Mouse (Mus musculus): ENCODE data around the gene Cenpf. TPM values are rescaled to one million over a fixed set of nuclear protein-coding genes. Genes with fewer than 3 reads are reported as not detected.

Gene Cenpf
- polyA plus RNA-seq (2017; shearing (Covaris generic)): 10 to 100 TPM; 13.6 to 14.4 TPM

DNA sequence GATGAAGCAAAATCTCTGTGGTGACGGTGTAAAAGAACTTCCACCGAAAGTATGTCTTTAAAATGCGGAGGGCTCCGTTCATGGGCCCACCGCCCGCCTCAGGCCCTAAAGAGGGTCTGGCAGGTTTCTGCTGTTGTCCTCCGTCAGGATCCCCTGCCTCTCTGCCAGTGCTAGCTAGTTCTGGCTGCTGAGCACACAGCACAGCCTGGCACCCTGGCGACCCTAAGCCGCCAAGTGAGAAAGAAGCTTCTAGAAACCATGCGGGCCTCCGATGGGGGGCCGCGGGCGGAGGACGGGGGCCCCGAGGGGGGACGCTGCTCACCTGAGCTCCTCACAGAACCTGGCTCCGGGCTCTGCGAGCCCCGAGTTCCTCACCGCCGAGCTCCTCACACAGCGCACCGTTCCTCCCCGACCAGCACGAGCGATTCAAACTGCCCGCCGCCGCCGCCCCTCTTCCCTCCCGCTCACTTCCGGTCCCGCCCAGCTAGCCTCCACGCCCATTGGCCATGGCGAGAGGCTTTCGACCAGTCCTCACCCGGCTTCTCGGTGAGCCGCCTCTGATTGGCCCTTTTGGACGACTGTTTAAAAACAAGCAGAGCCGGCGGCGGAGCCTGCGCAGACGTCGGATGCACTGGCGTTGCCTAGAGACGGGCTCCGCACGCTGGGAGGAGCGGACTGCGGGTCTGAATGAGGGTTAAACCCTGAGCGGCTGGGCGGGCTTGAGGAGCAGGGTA, at the start of gene Cenpf:
Gene Cenpf, minus strand, starts transcription at position 433 of the 734 bp plus-strand sequence.
- ATAC-seq: peak; percentile 100

DNA sequence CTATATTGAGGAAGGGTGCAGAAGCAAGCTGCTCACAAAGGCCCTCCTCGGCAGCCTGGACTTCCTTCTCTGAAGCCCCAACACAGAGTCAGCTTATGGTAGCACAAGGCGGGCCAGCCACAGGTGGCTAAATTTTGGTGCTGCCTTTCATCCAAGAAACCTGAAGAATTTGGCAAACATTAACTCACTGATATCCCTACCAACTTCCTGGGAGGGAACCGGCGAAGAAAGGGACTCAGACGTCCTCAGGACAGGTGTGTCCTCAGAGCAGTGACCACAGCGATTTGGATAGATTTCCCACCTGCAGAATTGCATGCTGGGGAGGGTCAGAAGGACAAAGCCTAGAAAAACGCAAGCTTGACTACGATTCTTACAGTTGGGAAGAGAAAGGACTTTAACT, 44.3 kb upstream of the Cenpf start:
- ATAC-seq: no peak

DNA sequence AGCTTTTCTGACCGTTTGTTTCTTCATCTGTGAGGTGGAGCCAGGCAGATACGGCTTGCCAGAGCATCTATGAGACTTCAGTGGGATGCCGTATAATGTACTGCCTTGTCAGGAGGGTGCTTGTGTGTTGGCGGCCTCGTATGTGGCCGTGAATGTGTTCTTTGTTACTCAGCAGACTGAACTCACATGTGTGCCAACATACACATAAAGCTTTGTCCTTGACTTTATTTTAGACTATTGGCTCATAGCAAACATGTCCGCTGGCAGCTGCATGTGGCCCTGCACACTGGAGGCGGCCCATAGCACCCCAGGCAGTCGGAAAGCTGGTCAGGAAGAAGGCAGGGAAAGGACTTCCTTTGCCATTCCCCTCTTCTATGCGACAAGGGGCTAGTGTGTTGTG, 43.8 kb upstream of the Cenpf start:
- ATAC-seq: no peak

DNA sequence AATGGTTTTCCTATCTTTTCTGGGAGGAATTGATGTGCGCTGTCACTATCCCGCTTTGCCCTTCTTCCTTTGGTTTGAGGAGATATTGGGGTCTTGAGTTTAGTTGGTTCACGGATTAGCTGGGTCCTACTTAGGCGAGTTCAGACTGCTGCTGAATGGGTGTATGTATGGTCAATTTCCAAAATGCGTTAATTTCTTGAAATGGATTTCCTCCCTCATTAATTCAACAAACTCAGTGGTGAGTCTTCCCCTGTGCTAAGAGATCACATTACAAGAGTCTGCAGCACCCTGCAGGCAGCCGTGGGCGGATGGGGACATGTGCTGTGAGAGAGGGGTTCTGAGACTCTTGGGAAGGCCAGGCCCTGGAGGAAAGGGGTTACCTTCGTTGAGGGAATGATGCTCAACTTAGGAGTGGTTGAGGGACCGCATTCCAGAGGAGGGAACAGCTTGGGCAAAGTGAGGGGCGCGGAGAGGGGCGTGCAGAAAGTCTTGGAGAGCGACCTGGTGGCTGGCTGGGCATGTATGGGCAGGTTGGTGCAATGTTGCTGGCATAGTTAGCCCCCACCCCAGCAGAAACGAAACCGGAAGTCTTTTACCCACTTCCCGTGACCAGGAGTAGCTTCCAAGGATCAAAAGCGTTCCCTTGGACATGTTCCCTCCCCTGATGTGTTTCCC, 41.4 kb upstream of the Cenpf start:
- no peak for ATAC-seq

DNA sequence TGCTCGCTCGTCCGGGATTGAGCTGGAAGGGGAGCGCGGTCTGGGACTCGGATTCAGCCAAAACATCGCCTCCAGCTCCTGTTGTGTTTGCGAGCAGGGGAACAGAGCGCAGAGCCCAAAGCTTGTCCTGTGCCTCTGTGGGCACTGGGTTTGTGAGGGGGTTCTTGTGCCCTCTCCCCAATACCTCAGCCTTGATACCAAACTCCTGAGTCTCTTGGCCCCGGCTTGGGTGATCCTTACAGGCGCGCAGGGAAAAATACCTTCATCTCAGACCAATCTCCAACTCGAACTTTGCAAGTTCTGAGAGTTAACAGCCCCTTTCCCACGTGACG, 40.9 kb upstream of the Cenpf start:
- ATAC-seq: no peak

DNA sequence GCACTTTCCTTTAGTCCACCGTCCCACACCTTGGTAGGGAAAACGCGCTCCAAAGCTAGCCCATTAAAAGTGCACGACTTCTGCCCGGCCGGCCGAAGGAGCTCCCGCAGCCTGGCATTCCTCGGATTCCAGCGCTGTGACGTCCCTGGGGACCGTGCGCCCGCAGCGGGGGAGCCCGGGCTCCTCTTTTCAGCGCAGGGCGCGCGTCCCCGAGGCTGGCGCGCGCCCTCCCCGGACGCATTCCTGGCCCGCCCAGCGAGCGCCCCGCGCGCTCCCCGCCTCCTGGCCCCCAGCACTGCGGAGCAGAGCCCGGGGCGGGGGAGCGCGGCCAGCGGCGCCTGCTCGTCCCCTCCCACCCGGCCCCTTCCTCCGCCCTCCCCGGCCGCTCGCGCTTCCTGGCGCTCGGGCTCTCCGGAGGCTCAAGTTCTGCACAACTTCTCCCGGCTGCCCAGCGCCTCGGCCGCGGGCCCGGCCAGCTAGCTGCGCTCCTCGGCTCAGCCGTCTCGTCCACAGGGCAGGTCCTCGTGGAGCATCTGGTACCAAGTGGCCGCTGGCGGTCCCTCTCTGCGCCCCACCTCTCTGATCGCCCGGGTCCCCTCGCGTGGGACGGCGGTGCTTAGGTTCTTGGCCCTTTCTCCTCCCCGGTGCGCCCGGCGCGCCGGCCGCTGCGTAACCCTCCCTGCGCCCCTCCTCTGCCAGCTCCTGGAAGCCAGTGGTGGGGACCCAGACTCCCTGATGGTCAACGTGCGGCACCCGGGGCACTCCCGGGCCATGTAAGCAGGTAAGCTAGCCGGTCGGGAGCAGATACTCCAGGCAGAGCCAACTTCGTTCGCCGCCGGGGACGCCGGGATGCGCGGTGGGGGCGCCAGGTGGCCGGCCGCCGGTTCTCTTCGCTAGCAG, 40.2 kb upstream of the Cenpf start, which contains the start of gene Ptpn14:
Gene Ptpn14, plus strand, starts transcription at position 385 of the 900 bp plus-strand sequence.
- ATAC-seq: no peak

DNA sequence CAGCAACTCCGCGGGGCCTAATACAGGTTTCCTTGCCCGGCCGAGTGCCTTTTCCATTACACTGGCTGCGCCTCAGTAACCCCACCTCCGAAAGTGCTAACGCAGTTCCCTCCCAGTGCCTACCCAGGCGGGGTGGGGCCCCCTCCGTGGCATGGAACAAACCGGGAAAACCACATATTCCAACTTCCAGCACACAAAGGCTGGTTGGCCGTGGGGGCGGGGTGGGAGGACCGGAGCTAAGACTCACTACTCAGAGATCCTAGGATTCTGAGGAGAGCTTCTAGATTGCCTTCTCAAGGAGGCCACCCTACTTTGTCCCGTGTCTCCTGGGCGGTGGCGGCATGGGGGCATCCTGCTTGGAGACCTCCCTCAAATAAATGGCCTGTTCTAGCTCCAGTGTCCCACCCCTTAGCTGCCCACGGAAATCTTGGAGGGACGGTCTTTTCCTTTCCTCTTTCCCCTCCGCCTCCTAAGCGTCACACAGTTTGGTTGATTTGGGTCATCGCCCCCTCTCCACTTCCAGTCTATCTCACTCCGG, 39.5 kb upstream of the Cenpf start:
- no peak for ATAC-seq

DNA sequence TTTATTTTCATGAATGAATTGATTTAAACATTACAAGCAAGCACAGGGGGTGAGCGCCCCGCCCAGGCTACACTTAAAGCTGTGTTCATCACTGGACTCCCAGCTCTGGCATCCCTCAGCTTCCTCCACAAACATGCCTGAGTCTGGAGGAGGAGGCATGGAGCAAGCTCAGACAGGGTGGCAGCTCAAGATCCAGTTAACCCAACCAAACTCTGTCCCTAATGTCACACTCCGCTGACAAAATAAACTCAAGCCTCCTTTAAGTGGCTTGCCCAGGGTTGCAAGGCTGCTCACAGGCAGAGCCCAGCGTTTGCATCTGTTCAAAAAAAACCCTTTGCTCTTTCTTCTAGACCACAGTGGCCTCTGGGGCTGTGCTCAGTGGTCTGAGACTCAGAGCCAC, 38.2 kb upstream of the Cenpf start:
- no peak for ATAC-seq

DNA sequence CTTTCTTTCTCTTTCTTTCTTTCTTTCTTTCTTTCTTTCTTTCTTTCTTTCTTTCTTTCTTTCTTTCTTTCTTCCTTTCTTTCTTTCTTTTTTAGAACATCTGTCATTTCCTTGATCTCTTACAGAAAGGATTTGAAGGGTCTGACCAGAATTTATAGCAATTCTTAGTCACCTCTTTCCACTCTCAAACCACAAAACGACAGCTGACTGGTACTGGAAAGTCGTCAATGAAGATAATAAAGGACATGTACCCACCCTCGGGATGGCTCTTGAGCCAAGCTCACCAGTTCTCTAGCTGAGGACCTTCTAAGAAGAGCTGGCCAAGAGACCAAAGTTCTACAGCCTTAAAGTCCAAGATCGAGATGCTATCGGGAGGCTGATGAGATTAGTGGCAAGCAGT, 30.7 kb upstream of the Cenpf start:
- ATAC-seq: no peak

DNA sequence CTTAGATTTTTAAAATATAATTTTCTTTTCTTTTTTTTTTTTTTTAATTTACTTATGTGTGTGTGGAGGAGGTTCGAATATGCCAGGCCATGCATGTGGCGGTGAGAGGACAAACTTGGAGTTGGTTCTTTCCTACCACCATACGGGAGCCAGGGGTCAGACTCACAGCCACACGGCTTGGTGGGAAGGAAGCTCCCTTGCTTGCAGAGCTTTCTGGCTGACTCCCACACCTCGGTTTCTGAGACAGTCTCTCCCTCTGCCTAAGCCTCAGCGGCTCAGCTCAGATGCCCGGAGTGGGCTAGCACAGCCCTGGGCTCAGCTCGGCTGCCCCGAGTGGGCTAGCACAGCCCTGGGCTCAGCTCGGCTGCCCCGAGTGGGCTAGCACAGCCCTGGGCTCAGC, 29.7 kb upstream of the Cenpf start:
- ATAC-seq: no peak

DNA sequence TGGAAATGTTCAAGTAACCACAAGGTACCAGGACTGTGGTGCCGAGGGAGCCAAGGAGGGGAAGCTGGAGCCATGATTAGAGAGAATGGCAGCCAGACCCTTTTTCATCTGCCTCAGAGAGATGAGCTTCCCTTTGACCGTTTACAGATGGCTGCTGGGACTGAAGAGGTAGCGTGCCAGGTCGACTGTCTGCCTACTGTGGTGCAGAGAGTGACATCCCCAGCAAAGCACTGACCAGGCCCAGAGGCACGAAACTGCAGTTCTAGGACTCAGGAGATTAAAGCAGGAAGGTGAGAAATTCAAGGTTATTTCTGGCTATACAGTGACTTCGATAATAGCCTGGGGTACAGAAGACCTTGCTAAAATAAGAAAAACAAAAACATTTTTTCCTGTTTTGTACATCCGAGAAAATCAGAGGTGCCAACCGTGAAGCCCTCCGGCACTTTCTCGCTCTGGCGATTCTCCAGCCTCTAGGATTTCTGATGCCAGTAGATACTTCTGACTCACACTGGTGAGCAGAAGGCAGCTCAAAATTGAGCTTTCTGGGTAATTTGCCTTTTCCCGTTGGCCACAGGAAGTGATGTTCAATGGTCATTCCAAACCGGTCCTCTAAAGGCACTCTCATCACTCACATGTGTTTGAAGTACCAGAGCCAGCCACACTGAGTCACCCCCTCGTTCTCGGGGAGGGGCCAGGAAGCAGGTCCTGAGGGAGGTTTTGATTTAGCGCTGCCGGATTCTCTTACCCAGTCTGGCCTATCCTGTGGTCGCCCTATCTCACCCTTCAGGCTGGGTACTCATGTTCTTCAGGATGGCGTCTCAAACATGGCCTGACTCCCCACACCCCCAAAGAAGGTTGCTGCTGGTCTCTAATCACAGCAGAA, 28.3 kb upstream of the Cenpf start:
- ATAC-seq: no peak

DNA sequence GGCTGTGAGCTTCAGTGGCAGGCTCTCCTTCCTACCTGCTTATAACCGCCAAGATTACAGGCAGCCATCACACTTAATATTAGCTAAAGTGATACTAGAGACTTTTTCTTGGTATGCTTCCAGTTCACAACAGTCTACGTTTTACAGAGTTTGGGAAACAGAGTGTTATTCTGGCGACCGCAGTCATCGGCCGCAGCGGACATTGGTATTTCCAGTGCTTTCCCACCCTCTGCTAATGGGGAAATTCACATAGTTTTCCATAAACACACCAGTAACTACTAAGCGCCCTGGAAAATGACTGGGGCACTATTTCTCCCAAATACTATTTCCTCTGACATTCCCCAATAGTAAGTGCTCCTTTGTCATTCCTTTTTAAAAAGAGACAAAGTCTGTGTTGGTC, 21.1 kb upstream of the Cenpf start:
- ATAC-seq: no peak

DNA sequence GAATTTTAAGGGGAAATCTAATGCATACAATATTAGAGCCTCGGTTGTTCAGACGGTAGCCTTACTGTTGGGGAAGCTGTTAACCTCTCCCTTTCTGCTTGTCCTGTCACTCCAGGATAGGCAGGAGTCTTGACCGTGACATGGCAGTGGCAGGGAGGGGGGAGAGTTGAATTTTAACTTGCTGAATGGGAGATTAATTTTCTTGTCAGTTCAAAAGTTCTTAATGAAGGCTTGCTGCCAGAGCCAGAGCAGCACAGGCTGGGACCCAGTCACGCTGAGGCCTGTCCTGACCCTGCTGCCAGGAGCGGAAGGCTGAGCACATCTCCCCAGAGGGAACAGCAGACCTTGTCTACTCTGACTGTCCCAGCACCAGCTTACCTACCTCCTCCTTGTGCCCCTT, 19.5 kb upstream of the Cenpf start:
- no peak for ATAC-seq

DNA sequence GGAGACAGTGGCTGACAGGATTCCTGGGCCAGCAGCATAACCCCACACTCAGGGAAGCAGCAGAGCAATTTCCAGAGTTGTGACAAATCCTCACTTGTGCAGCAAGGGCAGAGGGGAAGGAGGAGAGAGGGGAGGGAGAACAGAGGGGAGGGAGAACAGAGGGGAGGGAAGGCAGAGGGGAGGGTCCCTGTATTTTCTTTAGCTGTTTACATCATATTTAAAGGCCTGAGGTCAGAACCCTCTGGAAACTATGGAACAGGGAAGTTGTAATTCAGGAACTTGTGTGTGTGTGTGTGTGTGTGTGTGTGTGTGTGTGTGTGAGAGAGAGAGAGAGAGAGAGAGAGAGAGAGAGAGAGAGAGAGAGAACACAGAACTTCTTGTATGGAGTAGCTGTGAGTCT, 19.1 kb upstream of the Cenpf start:
- no peak for ATAC-seq

DNA sequence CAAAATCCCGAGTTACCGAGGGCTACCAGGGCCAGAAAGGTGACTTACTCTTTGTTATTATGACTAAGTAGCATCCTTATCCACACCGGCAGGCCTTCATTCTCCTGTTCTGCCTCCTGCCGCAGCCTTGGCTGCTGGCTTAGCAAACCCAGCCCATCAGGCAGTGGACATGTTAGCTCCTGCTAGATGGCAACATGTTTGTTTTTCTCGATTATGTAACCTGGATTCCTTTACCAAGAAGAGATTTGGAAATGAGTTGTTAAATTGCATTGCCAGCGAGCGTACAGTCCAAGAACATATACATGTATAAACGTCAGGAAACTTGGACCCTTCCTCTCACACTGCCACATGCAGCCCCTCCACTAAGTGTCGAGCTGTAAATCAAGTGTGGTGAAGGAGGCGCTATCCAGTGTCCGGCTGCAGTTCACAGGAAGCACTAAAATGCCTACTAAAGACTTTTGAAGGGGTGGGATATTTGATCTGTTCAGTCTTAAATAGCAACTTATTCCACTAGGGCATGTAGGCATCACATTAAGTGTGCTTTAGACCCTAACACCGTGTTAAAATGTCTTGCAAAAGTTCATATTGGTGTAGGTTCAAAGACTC, 18.3 kb upstream of the Cenpf start:
- no peak for ATAC-seq

DNA sequence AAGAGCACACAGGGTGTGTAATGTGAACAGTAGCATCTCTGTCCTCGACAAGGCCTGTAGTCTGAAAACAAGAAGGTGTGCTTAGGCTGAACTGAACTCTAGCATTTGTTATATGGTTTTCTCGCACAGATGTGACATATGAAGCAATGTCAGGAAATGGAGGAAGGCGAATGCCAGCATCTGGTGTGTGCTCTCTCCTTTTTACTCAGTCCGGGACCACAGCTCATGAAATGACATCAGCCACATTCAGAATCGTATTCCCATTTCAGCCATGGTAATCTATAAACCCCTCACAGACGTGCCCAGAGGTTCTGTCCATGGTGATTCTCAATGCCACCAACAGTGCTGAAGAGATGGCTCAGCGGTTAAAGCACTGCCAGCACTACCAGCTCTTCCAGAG, 15.7 kb upstream of the Cenpf start:
- no peak for ATAC-seq

DNA sequence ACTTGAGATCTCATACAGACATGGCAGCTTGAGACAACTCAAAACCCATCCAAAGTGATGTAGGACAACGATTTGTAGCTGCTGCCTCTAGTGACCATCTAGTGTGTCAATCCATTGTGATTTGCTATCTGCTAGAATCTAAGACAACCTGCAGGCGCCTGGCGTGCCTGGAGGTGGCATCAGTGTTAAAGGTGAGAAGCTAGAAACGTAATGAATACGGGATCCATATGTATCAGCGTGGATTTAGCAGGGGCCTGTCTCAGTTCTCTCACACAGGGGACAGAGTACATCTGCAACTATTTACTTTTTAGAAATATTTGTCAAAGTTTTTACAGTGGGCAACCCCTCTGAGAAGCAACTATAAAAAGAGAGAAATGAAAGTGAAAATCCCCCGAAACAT, 15.3 kb upstream of the Cenpf start:
- peak; percentile 47 for ATAC-seq

DNA sequence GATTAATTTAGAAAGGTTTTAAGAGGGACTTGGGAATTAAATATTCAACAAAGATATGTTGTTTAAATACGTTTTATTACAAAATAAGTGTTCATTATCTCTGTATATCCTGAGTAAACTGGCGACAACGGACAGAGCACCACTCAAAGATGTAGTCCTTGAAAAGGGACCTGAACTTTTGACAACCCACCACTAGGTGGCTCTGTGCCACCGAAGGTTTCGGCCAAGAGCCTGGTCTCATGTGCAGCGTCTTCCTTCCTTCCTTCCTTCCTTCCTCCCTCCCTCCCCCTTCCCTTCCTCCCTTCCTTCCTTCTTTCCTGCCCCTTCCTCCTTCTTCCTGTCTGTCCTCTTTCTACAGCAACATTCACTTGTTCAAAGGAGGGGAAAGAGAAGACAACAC, 13.1 kb upstream of the Cenpf start:
- peak; percentile 65 for ATAC-seq

DNA sequence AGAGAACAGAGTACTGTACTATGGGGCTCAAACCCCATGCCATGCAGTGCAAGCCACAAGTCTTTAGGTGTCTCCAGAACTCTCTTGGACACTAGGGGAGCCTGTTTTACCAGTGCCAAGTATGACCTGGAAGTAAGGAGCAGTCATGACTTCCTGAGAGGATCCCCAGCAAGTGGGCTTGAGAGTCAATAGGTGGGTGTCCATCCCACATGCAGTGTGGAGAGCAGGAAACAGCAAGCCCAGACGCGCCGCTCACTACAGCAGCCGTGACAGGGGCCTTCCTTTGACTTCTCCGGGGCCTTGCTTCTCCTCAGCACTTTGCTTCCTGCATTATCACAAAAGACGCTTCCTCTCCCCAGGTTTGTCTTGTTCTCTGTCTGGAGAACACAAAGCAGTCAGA, 12.3 kb upstream of the Cenpf start:
- no peak for ATAC-seq

DNA sequence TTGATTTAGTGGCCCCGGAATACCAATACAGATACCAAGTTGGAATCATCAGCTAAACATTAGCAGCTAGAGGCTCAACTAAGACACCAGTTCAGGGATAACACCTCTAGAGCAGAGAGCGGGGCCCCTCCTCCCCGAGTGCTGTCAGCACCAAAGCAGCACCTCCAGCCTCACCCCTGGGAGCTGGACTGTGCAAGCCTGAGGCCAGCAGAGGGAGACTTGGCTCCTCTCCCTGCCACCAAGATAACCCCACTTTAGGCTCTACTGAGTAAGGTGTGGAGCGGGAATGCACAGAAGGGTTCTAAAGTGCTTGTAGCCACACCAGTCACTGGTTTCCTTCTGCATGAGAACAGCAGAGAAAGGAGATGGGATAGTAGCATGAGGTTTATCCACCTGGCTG, 10.5 kb upstream of the Cenpf start:
- ATAC-seq: no peak

DNA sequence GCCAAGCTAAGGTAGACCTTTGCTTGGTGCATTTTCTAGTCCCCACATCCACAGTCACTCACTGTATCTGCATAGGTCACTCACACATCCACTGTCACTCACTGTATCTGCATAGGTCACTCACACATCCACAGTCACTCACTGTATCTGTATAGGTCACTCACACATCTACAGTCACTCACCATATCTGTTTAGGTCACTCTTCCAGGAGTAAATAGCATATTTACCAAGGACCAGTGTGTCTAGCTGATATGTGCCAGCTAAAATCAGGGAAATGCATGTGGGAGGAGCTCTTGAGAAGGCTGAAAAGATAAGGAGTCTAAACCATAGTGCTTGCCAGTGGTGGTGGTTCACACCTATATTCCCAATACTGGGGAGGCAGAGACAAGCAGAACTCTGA, 7.4 kb upstream of the Cenpf start:
- no peak for ATAC-seq

DNA sequence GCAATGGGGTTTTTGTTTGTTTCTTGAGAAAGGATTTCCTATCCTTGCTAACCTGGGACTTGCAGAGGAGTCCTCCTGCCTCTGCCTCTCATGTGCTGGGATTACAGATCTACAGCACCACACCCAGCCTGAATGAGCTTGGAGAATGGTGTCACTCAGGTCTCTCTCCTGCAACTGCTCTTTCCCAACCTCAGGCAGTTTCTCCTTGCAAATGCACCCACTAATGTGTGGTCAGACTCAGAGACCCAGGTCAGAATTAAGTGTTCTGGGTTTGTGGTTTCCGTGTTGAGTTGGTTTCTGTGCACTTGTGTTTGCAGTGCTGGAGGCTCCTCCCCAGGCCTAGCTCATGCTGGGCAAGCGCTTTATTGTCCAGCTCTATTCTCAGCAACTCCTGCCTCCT, 6.5 kb upstream of the Cenpf start:
- ATAC-seq: no peak

Measured in activated CD4-positive, CD25-positive, alpha-beta regulatory T cell, adult 4 months (primary cell).